Mouse (Mus musculus): ENCODE measurements around the gene Cacna1c. TPM values are rescaled to one million over a fixed set of nuclear protein-coding genes. Genes with fewer than 3 reads are reported as not detected.

Gene Cacna1c
- polyA plus RNA-seq, 1 experiment, result 1.0 TPM

DNA sequence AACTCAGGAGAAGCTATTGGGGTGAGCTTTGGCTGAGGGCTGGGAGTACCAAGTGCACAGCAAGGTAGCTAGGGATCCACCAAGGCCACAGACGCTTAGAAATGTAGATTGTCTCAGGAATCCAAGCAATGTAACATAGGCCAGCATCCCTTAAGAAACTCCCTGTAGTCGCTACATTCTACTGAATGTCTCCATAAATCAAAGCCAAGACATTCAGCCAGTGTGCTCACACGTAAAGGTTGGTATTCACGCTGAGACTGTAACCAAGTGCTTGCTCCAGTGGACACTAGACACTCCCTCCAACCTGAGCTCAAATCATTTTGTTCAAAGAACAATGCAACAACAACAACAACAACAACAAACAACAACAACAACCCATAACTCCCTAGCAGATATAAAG, 368.0 kb downstream of the Cacna1c start:
- Histone ChIP-seq H3K9ac (ENCODE audit: low read depth, poor library complexity, severe bottlenecking) (no peak overlapping the region), H3K36me3 (ENCODE audit: control insufficient read depth, insufficient read depth, low read length, poor library complexity, severe bottlenecking) (no peaks in the 10 kb centered on the region), H3K27me3 (ENCODE audit: control insufficient read depth, insufficient read depth, low read length, poor library complexity, severe bottlenecking) (no peaks in the 10 kb centered on the region), H3K4me1 (ENCODE audit: control insufficient read depth, insufficient read depth, low read length) (no peaks in the 10 kb centered on the region), H3K27ac (ENCODE audit: insufficient read depth, low read length) (no peak overlapping the region), H3K4me3 (ENCODE audit: low read depth, low read length) (no peak overlapping the region), H3K9me3 (replicated peaks; ENCODE audit: control insufficient read depth, insufficient read depth, low read length, poor library complexity, severe bottlenecking) (no peaks in the 10 kb centered on the region)
- TF ChIP-seq POLR2A (IDR thresholded peaks at IDR 0.05; ENCODE audit: insufficient read depth, low read length) (no peak), CTCF (IDR thresholded peaks at IDR 0.05; ENCODE audit: low read depth, low read length) (no peak), EP300 (IDR thresholded peaks at IDR 0.05; ENCODE audit: insufficient read depth, low read depth, low read length) (no peak)

DNA sequence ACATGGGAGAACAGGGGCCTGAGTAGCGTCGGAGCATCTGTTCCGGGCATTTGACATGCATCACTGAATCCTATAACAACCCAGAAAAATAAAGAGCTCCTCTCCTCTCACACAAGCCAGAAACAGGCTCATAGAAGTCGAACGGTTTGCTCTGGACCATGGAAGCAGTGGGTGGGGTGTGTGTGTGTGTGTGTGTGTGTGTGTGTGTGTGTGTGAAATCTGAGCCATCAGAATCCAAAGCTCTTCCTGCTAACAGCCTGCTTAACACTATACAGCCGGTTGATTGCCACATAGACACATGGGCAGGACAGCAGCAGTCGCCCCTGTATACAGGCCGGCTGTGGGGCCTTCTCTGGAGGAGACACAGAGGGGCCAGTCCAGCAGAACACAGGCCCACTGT, 368.7 kb downstream of the Cacna1c start:
- TF ChIP-seq CTCF (IDR thresholded peaks at IDR 0.05; ENCODE audit: low read depth, low read length) (no peak), POLR2A (IDR thresholded peaks at IDR 0.05; ENCODE audit: insufficient read depth, low read length) (no peak), EP300 (IDR thresholded peaks at IDR 0.05; ENCODE audit: insufficient read depth, low read depth, low read length) (no peak)
- Histone ChIP-seq H3K4me1 (ENCODE audit: control insufficient read depth, insufficient read depth, low read length) (no peaks in the 10 kb centered on the region), H3K27ac (ENCODE audit: insufficient read depth, low read length) (no peak overlapping the region), H3K36me3 (ENCODE audit: control insufficient read depth, insufficient read depth, low read length, poor library complexity, severe bottlenecking) (no peaks in the 10 kb centered on the region), H3K4me3 (ENCODE audit: low read depth, low read length) (no peak overlapping the region), H3K9me3 (replicated peaks; ENCODE audit: control insufficient read depth, insufficient read depth, low read length, poor library complexity, severe bottlenecking) (no peaks in the 10 kb centered on the region), H3K9ac (ENCODE audit: low read depth, poor library complexity, severe bottlenecking) (no peak overlapping the region), H3K27me3 (ENCODE audit: control insufficient read depth, insufficient read depth, low read length, poor library complexity, severe bottlenecking) (no peaks in the 10 kb centered on the region)

DNA sequence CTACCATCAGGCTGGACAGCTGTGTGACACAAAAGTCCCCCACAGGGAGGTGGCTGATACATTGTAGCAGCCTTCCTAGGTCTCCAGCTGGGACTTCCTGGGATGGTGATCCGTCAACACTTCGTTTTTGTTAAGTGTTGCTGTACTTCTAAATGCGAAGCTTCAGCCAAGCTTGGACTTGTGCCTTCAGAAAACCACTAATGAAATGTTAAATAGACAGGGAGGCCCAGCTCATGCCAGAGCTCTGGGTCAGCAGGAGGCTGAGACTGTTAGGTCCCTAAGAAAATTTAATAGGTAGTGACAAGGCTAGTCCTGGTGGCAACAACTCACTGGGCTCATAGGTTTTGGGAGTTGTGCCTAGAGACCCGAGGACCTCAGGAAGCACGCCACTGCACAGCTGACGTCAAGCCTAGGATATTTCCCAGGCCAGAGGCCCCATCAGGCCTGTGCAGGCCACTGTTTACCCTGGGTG, 370.8 kb downstream of the Cacna1c start:
- Histone ChIP-seq H3K27me3 (ENCODE audit: control insufficient read depth, insufficient read depth, low read length, poor library complexity, severe bottlenecking) (no peaks in the 10 kb centered on the region), H3K9me3 (replicated peaks; ENCODE audit: control insufficient read depth, insufficient read depth, low read length, poor library complexity, severe bottlenecking) (no peaks in the 10 kb centered on the region), H3K36me3 (ENCODE audit: control insufficient read depth, insufficient read depth, low read length, poor library complexity, severe bottlenecking) (no peaks in the 10 kb centered on the region), H3K9ac (ENCODE audit: low read depth, poor library complexity, severe bottlenecking) (no peak overlapping the region), H3K4me3 (ENCODE audit: low read depth, low read length) (no peak overlapping the region), H3K27ac (ENCODE audit: insufficient read depth, low read length) (no peak overlapping the region), H3K4me1 (ENCODE audit: control insufficient read depth, insufficient read depth, low read length) (no peaks in the 10 kb centered on the region)
- TF ChIP-seq EP300 (IDR thresholded peaks at IDR 0.05; ENCODE audit: insufficient read depth, low read depth, low read length) (no peak), POLR2A (IDR thresholded peaks at IDR 0.05; ENCODE audit: insufficient read depth, low read length) (no peak), CTCF (IDR thresholded peaks at IDR 0.05; ENCODE audit: low read depth, low read length) (no peak)

DNA sequence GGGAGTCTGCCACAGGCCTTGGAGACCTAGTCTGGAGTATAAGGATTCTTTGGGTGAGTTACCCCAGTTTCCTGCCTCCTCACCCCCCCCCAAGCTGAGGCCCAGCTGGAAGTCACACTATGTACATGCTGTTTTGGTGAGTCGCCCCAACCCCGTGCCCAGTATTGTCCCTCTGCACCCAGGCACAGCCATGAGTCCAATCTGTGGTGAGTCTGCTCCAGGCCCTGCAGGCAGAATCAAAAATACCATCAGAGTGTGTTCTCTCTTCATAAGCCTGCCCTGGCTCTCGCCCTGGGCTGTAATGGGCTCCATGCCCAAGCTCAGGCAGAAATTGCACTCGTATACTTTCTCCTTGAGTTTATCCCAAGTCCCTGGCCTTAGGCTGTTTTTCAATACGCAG, 374.7 kb downstream of the Cacna1c start:
- no peak for TF ChIP-seq POLR2A (IDR thresholded peaks at IDR 0.05; ENCODE audit: insufficient read depth, low read length)
- TF ChIP-seq CTCF (IDR thresholded peaks at IDR 0.05; ENCODE audit: low read depth, low read length), result no peak
- no peak for TF ChIP-seq EP300 (IDR thresholded peaks at IDR 0.05; ENCODE audit: insufficient read depth, low read depth, low read length)
- no peaks in the 10 kb centered on the region for H3K9me3 ChIP-seq (replicated peaks; ENCODE audit: control insufficient read depth, insufficient read depth, low read length, poor library complexity, severe bottlenecking)
- no peak overlapping the region for H3K4me3 ChIP-seq (ENCODE audit: low read depth, low read length)
- H3K9ac ChIP-seq (ENCODE audit: low read depth, poor library complexity, severe bottlenecking), result no peak overlapping the region
- no peaks in the 10 kb centered on the region for H3K4me1 ChIP-seq (ENCODE audit: control insufficient read depth, insufficient read depth, low read length)
- no peaks in the 10 kb centered on the region for H3K36me3 ChIP-seq (ENCODE audit: control insufficient read depth, insufficient read depth, low read length, poor library complexity, severe bottlenecking)
- no peak overlapping the region for H3K27ac ChIP-seq (ENCODE audit: insufficient read depth, low read length)
- H3K27me3 ChIP-seq (ENCODE audit: control insufficient read depth, insufficient read depth, low read length, poor library complexity, severe bottlenecking), result no peaks in the 10 kb centered on the region; the same call in 1 of the 2 replicates

DNA sequence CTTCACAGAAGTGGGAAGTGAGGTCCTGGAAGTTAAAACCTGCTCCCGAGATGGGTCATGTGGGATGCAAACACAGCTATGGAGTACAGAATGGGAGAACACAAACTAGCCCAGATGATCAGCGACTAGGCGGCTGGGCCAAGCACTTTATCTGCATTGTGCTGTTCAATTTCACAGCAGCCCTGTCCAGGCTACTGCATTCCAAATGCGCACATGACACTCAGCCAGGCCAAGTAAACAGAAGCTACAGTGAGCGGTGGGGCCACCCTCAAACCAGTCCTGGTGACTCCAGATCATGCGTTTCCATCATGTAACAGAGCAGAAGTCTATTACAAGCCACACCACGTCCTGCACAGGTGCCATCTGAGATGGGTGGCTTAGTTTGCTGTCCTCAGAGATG, 376.6 kb downstream of the Cacna1c start:
- TF ChIP-seq POLR2A (IDR thresholded peaks at IDR 0.05; ENCODE audit: insufficient read depth, low read length), result no peak
- TF ChIP-seq EP300 (IDR thresholded peaks at IDR 0.05; ENCODE audit: insufficient read depth, low read depth, low read length), result no peak
- no peak for TF ChIP-seq CTCF (IDR thresholded peaks at IDR 0.05; ENCODE audit: low read depth, low read length)
- Histone ChIP-seq H3K9ac (ENCODE audit: low read depth, poor library complexity, severe bottlenecking) (no peak overlapping the region), H3K27ac (ENCODE audit: insufficient read depth, low read length) (no peak overlapping the region), H3K4me1 (ENCODE audit: control insufficient read depth, insufficient read depth, low read length) (no peaks in the 10 kb centered on the region), H3K36me3 (ENCODE audit: control insufficient read depth, insufficient read depth, low read length, poor library complexity, severe bottlenecking) (no peaks in the 10 kb centered on the region), H3K9me3 (replicated peaks; ENCODE audit: control insufficient read depth, insufficient read depth, low read length, poor library complexity, severe bottlenecking) (no peaks in the 10 kb centered on the region), H3K27me3 (ENCODE audit: control insufficient read depth, insufficient read depth, low read length, poor library complexity, severe bottlenecking) (no peaks in the 10 kb centered on the region; the same call in 1 of the 2 replicates), H3K4me3 (ENCODE audit: low read depth, low read length) (no peak overlapping the region)

DNA sequence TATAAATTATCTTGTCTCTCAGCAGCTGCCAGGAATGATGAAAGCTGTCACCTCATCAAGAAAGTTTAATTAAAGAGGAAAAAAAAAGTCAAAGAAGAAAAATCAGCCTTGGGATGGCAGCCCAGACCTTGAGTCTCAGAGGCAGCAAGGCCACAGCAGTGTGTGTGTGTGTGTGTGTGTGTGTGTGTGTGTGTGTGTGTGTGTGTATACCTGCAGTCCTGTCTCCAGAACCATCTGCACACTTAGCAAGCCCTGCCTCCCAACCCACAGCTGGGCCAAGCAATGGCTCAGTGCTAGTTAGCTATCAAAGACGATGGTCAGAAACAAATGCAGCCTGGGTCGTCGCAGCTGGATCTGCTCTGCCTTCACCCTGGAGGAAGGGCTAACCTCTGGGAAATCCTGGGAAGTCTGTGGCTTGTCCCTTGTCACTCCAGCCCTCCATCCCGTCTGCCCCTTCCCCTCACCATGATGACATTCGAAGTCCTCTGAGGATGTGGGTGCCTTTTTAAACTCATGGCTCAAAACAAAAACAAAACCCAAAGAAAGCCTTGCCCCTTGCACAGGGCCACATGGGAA, 378.2 kb downstream of the Cacna1c start:
- no peaks in the 10 kb centered on the region; the same call in 1 of the 2 replicates for H3K9me3 ChIP-seq (replicated peaks; ENCODE audit: control insufficient read depth, insufficient read depth, low read length, poor library complexity, severe bottlenecking)
- H3K27ac ChIP-seq (ENCODE audit: insufficient read depth, low read length), result no peak overlapping the region
- H3K4me3 ChIP-seq (ENCODE audit: low read depth, low read length), result no peak overlapping the region
- TF ChIP-seq CTCF (IDR thresholded peaks at IDR 0.05; ENCODE audit: low read depth, low read length), result no peak
- no peak for TF ChIP-seq POLR2A (IDR thresholded peaks at IDR 0.05; ENCODE audit: insufficient read depth, low read length)
- H3K9ac ChIP-seq (ENCODE audit: low read depth, poor library complexity, severe bottlenecking), result no peak overlapping the region
- no peaks in the 10 kb centered on the region for H3K4me1 ChIP-seq (ENCODE audit: control insufficient read depth, insufficient read depth, low read length)
- no peaks in the 10 kb centered on the region for H3K36me3 ChIP-seq (ENCODE audit: control insufficient read depth, insufficient read depth, low read length, poor library complexity, severe bottlenecking)
- no peaks in the 10 kb centered on the region; the same call in 1 of the 2 replicates for H3K27me3 ChIP-seq (ENCODE audit: control insufficient read depth, insufficient read depth, low read length, poor library complexity, severe bottlenecking)

Data from ES-Bruce4 (cell line).